Mouse (Mus musculus) naive thymus-derived CD4-positive, alpha-beta T cell, adult 2 months (primary cell): Measurements from ENCODE around the gene Fbxw7.

Experiments
- DNase-seq: peaks from one replicate; pipeline ENCODE4 v3.0.0-alpha.2; 2011; ENCODE audit warnings: low read depth

Gene Fbxw7

GRCm38 (mm10) chr3:84952585-84953187 lies 137.6 kb downstream of the Fbxw7 start:
- DNase-seq: no peak

DNA sequence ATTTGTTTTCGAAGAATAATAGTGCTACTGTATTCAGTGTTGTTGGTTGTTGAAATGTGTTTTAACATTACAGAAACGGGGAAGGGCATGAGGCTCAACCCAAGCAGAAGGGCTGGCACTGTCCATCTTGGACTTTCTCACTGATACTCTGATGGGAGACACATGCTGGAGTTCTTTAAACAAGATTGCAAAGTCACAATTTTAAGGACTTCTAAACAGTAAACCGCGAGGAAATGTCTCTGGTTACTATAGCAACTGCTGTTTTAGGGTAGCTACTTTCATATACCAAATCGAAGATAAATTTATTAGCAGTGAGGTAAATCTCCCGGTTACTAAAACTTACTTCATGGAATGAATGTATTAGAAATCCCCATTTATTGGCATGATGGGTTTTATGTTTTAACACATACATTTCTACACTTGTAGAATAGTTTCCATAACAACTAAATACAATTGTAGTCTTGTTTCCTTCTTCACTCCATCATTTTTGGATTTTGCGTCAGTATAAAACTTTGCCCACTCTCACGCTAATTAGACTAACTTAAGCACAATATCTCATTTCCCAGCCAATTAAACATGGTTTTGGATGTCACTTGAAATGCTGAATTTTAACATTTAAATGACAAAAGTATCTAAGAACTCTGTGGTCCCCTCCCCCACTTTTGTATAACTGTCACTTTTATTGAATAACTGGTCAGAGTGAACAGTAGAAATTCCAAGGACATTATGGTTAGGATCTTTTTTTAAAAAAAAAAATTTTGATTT lies 140.1 kb downstream of the Fbxw7 start:
- no peak for DNase-seq

GRCm38 (mm10) chr3:84955857-84956256 lies 140.8 kb downstream of the Fbxw7 start:
- DNase-seq: no peak

GRCm38 (mm10) chr3:84965156-84965555 lies 150.1 kb downstream of the Fbxw7 start:
- no peak for DNase-seq

DNA sequence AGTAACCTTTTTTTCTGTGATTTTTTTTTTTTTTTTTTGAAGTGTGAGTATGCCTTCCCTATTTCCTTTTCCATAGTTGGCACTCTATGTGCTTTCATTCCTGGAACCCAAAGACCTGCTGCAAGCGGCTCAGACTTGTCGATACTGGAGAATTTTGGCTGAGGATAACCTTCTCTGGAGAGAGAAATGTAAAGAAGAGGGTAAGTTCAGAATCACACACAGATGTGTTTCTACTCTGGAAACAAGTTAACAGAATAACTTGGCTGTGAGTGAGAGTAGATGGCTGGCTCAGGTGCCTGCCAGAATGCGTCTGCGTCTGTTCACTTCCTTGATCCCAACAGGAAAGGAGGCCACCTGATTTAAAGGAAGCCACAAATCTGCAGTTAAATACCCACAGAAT lies 152.3 kb downstream of the Fbxw7 start:
- DNase-seq: no peak

DNA sequence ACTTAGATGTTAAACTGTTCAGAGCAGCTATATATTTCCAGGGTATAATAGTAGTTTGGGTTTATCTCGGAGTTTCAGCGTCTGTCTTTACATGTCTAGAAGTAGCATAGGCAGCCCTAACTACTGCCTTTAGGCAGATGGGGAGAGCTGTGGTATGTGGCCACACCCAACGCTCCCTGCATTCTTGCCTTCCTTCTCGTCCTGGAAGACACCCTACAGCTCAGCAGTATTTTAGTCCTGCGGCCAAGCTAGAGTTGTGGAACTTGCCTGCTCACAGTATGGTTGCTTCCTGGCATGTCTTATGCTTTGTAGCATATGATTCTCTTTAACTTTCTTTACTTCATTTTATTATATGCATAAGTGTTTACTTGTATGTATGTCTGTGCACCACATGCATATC lies 156.5 kb downstream of the Fbxw7 start:
- no peak for DNase-seq

DNA sequence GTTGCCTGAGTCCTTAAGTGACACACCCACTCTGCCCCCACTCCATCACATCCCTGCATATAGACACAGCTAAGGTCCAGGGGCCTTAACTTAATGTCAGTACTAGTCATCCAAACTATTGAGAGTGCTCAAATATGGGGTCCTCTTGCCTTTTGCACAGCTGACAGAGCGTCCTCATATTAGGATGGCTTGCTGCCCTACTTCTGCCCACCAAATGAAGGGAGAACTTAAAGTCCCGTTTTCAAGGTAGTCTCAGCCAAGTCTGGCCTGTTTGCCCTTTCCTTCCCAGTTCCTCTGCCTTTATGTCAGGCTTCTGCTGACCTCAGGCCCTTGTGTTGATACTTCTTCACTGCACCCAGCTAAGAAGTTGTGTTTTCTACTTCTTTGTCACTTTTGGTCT lies 157.8 kb downstream of the Fbxw7 start:
- no peak for DNase-seq

DNA sequence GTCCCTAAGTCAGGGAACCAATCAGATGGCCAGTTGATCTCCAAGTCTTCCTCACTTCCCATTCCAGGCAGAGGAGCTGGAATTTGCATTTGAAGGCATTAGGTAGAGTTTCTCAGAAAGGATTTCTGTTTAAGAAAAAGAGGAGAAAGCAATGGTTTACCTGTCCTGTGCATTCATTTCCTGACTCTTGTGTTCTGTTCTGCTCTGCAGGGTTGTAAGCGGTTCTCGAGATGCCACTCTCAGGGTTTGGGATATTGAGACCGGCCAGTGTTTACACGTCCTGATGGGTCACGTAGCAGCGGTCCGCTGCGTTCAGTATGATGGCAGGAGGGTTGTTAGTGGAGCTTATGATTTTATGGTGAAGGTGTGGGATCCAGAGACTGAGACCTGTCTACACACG lies 159.1 kb downstream of the Fbxw7 start:
- DNase-seq: no peak

DNA sequence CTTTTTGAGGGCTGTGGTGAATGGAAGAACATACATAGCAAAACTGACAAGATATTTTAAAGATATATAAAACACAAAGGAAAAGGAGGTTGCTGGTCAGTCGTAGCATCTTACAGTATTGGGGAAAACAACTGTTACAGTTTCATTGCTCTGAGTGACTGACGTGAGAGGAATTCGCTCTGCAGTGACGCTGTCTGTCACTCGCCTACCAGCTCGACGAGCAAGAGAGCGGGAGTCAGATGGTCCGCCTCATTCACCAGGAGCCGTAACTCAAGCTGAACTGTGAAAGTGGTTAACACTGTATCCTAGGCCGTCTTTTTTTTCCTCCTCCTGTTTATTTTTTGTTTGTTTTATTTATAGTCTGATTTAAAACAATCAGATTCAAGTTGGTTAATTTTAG lies 163.6 kb downstream of the Fbxw7 start:
- DNase-seq: no peak

- DNase-seq: no peak
Measured at GRCm38 (mm10) chr3:84980158-84980557, 165.1 kb downstream of the Fbxw7 start.

DNA sequence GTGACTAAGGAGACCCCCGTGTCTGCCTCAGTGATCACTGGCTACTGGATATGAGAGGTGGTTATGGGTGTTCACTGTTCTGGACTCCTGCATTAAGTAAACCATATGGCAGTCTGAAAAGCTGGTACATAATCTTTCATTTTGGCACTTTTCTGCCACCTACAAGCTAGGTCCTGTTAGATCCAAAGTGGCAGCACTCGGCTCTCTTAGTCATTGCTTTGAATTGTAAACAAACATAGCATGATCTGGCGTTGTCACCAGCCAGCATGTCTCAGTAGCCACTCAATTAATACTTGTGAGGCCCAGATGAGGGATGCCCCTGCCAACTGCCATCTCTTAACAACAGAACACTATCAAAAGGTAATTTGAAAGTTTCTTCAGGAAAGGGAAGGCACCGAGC lies 167.6 kb downstream of the Fbxw7 start:
- no peak for DNase-seq

- DNase-seq: no peak
Measured at GRCm38 (mm10) chr3:84985121-84985625, 170.1 kb downstream of the Fbxw7 start.

GRCm38 (mm10) chr3:84988880-84989279 lies 173.8 kb downstream of the Fbxw7 start:
- DNase-seq: no peak

DNA sequence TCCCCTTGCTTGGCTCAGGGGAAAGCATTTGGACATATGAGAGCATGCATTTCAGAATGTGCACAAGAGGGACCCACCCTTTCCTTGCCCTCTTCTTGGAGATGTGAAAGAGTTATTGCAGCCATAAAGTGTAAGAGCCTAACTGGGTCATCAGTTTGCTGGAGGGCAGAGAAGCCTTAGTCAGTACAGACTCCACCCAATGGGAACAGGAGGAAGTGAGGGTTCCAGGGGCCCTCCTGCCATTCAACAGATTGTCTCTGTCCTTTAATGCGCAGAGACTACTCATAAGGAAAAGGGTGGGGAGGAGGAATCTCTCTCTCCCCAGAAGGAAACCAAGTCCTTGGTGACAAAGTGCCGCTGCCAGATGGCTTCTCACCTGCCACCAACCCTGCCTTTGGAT lies 190.2 kb downstream of the Fbxw7 start:
- DNase-seq: no peak

DNA sequence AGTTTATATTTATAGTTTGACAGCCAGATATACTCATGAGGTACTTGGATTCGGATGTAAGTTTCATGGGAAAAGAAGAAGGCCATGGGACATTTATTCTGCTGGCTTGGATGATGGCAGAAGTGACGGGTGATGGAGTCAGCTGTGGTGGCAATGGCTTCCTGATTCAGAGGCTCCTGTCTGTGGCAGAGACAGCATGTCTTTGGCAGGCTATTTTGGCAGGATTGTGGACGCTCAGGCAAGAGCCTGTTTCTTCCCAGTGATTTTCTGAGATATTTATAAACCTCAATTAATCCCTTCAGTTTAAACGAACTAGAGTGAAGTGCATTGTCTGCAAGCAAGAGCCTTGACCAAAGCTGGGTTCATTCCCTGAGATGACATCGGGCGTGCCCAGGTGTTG lies 197.8 kb downstream of the Fbxw7 start:
- no peak for DNase-seq

DNA sequence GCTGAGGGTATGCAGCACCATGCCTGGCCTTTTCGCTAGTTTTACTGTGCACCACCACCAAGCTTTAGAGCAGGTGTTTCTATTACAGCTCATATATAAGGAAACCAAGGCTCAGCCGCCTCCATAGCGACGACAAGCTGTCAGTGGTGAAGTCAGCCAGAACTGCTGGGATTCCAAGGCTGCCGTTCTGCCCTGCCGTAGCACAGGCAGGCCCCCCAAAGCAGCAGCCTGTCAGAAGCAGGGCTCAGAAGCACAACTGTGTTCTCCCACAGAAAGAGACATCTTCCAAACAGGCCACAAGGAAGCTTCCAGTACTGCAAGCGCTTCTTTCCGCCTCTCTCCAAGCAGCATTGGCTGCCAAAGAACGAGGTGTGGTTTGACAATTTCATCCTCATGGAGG lies 200.6 kb downstream of the Fbxw7 start:
- DNase-seq: no peak

GRCm38 (mm10) chr3:85020137-85020536 lies 205.1 kb downstream of the Fbxw7 start:
- DNase-seq: no peak

DNA sequence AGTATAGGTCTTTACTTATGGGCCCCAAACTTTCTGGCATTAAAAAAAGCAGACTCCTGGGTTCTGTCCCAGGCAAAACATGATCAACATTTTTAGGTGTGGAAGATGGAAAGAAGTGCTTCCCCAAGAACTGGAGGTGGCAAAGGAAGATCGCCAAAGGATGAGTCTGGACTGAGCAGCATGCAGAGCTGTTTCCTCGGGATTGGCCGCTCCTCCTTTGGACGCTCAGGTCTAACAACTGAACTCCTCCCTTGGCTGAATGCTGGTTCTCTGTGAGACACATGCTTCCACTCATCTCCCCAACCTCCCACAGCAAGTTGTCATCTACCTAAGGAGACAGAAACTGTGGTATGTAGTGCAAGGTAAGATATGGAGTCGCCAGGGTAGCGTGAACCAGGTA lies 206.7 kb downstream of the Fbxw7 start:
- DNase-seq: no peak

- no peak for DNase-seq
Measured at GRCm38 (mm10) chr3:85022800-85023199, 207.7 kb downstream of the Fbxw7 start.

GRCm38 (mm10) chr3:85024237-85024636 lies 209.2 kb downstream of the Fbxw7 start:
- no peak for DNase-seq

DNA sequence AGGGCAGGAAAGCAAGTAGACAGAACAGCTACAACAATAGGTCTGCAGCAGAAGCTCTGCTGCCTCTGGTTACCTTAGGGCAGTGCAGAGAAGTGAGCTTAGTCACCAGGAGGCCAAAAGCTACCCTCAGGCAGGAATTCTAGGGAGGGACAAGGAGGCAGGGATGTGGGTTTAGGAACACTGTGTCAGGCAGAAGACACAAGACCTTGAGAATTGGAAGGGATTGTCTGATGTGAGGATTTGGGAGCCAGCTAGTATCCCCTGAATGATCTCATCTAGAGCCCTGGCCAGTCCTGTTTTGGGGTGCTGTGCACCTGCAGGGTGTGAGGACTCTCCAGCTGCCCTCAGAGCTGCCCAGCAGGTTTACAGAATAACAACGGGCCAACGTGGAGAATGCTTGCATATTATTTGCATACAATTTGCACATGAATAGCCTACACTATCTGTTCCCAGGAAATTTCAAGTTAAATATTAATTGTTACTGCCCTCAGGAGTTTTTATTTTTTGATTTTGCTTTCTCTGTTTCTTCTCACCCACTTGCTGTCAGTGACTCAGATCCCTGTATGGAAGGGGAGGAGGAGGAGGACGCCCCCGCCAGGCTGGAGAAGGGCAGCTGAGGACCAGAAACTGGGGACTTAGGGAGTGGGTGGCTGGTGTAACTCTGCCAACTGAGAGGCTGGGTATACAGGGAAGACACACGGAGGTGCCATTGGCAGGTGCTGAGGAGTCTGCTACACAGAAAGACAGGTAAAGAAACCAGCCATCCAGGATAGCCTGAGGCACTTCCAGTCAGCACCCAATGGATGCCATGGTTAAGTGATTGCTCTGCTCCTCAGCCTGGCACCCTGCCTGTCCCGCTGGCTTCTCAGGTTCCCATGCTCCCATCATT lies 210.0 kb downstream of the Fbxw7 start:
- DNase-seq: no peak
